In genomic region chr17:31260430-31260829, GRCm38 (mm10) we compare ENCODE assay signal across 13 mouse cellular contexts. TPM values are rescaled to one million over a fixed set of nuclear protein-coding genes. Genes with fewer than 3 reads are reported as not detected.
DNase-seq lines count a peak whose midpoint lies in the region; ATAC-seq and TF ChIP-seq lines count a peak whose summit lies in the region.
"Had no signal": no experiment of that assay in that cellular context is flagged by ENCODE, and none has a peak within 500 bp of the region (broad histone marks: within the 10 kb centered on the region; RNA-seq: fewer than 3 reads in every experiment).

No protein-coding gene starts in this region.

- H3K4me2 ChIP-seq in lung, postnatal 0 days (replicated peaks; ENCODE audit: low read depth, low read length) = no peak overlapping the region
- H3K4me2 ChIP-seq in stomach, postnatal 0 days (replicated peaks; ENCODE audit: low read depth) = no peak overlapping the region
- H3K4me2 ChIP-seq in forebrain, embryonic 11.5 days (ENCODE audit: low read depth, low read length, severe bottlenecking) = no peak overlapping the region
- H3K4me2 ChIP-seq: limb, embryonic 13.5 days; neural tube, embryonic 12.5 days had no signal

- peak; percentile 49 for DNase-seq in lung, postnatal 10 days
- no peak for DNase-seq in lung, postnatal 0 days (ENCODE audit: low spot score)
- peak; percentile 54 for DNase-seq in heart, postnatal 25 days (ENCODE audit: low spot score)
- DNase-seq in stomach, postnatal 0 days (ENCODE audit: low spot score) = peak; percentile 48
- no peak for DNase-seq in neural tube, embryonic 10.5 days (ENCODE audit: extremely low spot score, low spot score)
- no peak for DNase-seq in forebrain, embryonic 11.5 days (ENCODE audit: low spot score)
- DNase-seq in ovary, adult 18-20 months (ENCODE audit: low spot score) = no peak

- no peaks in the 10 kb centered on the region for H3K27me3 ChIP-seq in lung, postnatal 0 days (replicated peaks; ENCODE audit: insufficient read depth, low read length)
- H3K27me3 ChIP-seq in stomach, postnatal 0 days (ENCODE audit: control insufficient read depth, insufficient read depth, low read length) = no peaks in the 10 kb centered on the region
- no peaks in the 10 kb centered on the region for H3K27me3 ChIP-seq in forebrain, embryonic 11.5 days (ENCODE audit: control insufficient read depth, insufficient read depth, low read length)
- H3K27me3 ChIP-seq: limb, embryonic 13.5 days; neural tube, embryonic 12.5 days had no signal

- TF ChIP-seq EP300 in lung, postnatal 0 days (IDR thresholded peaks at IDR 0.05) = no peak
- TF ChIP-seq EP300 in stomach, postnatal 0 days (optimal IDR thresholded peaks at IDR 0.05) = no peak

- no peaks in the 10 kb centered on the region for H3K36me3 ChIP-seq in lung, postnatal 0 days (ENCODE audit: insufficient read depth, low read length)
- H3K36me3 ChIP-seq in stomach, postnatal 0 days (ENCODE audit: control insufficient read depth, insufficient read depth, low read length) = no peaks in the 10 kb centered on the region
- no peaks in the 10 kb centered on the region for H3K36me3 ChIP-seq in forebrain, embryonic 11.5 days (ENCODE audit: control insufficient read depth, insufficient read depth, low read length)
- H3K36me3 ChIP-seq: forebrain, embryonic 10.5 days; limb, embryonic 13.5 days; neural tube, embryonic 12.5 days had no signal

- H3K4me1 ChIP-seq in lung, postnatal 0 days (ENCODE audit: insufficient read depth, low read depth, low read length) = no peaks in the 10 kb centered on the region
- H3K4me1 ChIP-seq in brown adipose tissue, adult 24 weeks (ENCODE audit: control insufficient read depth, insufficient read depth, insufficient read length, low read length) = 0 out of 2 replicates have a peak, but pooled peaks cover 3% of the 10 kb centered on the region
- no peaks in the 10 kb centered on the region for H3K4me1 ChIP-seq in stomach, postnatal 0 days (replicated peaks; ENCODE audit: control insufficient read depth, insufficient read depth)
- 0 out of 2 replicates have a peak, but pooled peaks cover 1% of the 10 kb centered on the region for H3K4me1 ChIP-seq in forebrain, embryonic 11.5 days (replicated peaks; ENCODE audit: control insufficient read depth, insufficient read depth, low read length)

- H3K9ac ChIP-seq in lung, postnatal 0 days (replicated peaks; ENCODE audit: low read depth) = no peak overlapping the region
- no peak overlapping the region for H3K9ac ChIP-seq in stomach, postnatal 0 days (ENCODE audit: low read length)
- H3K9ac ChIP-seq in forebrain, embryonic 11.5 days (ENCODE audit: low read length) = no peak overlapping the region
- H3K9ac ChIP-seq: limb, embryonic 13.5 days; neural tube, embryonic 12.5 days had no signal

- H3K4me3 ChIP-seq in lung, postnatal 0 days (ENCODE audit: low read depth, low read length) = no peak overlapping the region
- H3K4me3 ChIP-seq in brown adipose tissue, adult 24 weeks (ENCODE audit: insufficient read depth, low read depth, low read length) = no peak overlapping the region
- H3K4me3 ChIP-seq in stomach, postnatal 0 days (ENCODE audit: low read depth, low read length) = no peak overlapping the region
- H3K4me3 ChIP-seq in forebrain, embryonic 11.5 days (ENCODE audit: low read depth, low read length) = no peak overlapping the region
- H3K4me3 ChIP-seq: forebrain, embryonic 10.5 days; limb, embryonic 13.5 days; megakaryocyte, embryonic 14.5 days; neural tube, embryonic 12.5 days had no signal

- WGBS in lung, postnatal 0 days = 75% methylated on average over 7 of the region's 7 CpGs
- 66% methylated on average over 7 of the region's 7 CpGs for WGBS in stomach, postnatal 0 days
- 90% methylated on average over 7 of the region's 7 CpGs for WGBS in forebrain, embryonic 11.5 days

- H3K9me3 ChIP-seq in lung, postnatal 0 days (ENCODE audit: low read length) = no peaks in the 10 kb centered on the region
- H3K9me3 ChIP-seq in stomach, postnatal 0 days (ENCODE audit: control insufficient read depth, low read length) = no peaks in the 10 kb centered on the region
- H3K9me3 ChIP-seq in forebrain, embryonic 11.5 days (ENCODE audit: control insufficient read depth, low read length) = no peaks in the 10 kb centered on the region
- H3K9me3 ChIP-seq: forebrain, embryonic 10.5 days; limb, embryonic 13.5 days; megakaryocyte, embryonic 14.5 days; neural tube, embryonic 12.5 days had no signal

- intact Hi-C loops in heart, postnatal 25 days (cut with DNase I) = loop anchor here (2.0 kb wide), 1 partner anchor 22 kb away; no protein-coding TSS in a partner anchor

- no peak for TF ChIP-seq CTCF in lung, postnatal 0 days (IDR thresholded peaks at IDR 0.05)
- TF ChIP-seq CTCF in stomach, postnatal 0 days (IDR thresholded peaks at IDR 0.05; ENCODE audit: low read depth) = no peak

- no peak overlapping the region for H3K27ac ChIP-seq in lung, postnatal 0 days (ENCODE audit: low read length)
- 0 out of 2 replicates have a peak overlapping the region, but pooled peaks have one; percentile 41 for H3K27ac ChIP-seq in brown adipose tissue, adult 24 weeks (replicated peaks; ENCODE audit: low read depth, low read length)
- H3K27ac ChIP-seq in stomach, postnatal 0 days (replicated peaks) = no peak overlapping the region
- no peak overlapping the region for H3K27ac ChIP-seq in forebrain, embryonic 11.5 days (ENCODE audit: low read depth, low read length)
- H3K27ac ChIP-seq: forebrain, embryonic 10.5 days; limb, embryonic 13.5 days; neural tube, embryonic 12.5 days had no signal

- no peak for ATAC-seq in lung, postnatal 0 days
- no peak for ATAC-seq in stomach, postnatal 0 days (ENCODE audit: low FRiP score, low TSS enrichment)
- ATAC-seq in forebrain, embryonic 11.5 days (replicated peaks; ENCODE audit: low FRiP score) = no peak

RNA-seq across cellular contexts. Expression of gene Rsph1, which starts 16.8 kb away (rescaled TPM):
- 21.4 and 25.2 TPM in 2 replicates for polyA plus RNA-seq in lung, postnatal 0 days (2015; fragmentation: Nextera tagmentation; extraction: Ambion mirVana)
- polyA plus RNA-seq in brown adipose tissue, adult 24 weeks (2012; ENCODE audit: insufficient read depth, insufficient read length, missing spikeins) = 1.1 TPM in 1 of 2 replicates, not detected in the other
- total RNA-seq in heart, postnatal 25 days (2021) = 1 to 10 TPM; 1.7 to 2.1 TPM
- 0.87 and 0.99 TPM in 2 replicates for polyA plus RNA-seq in stomach, postnatal 0 days (2015; fragmentation: Nextera tagmentation; extraction: Ambion mirVana)
- polyA plus RNA-seq in forebrain, embryonic 11.5 days (2014; fragmentation: Nextera tagmentation; extraction: Ambion mirVana) = 2.1 and 2.6 TPM in 2 replicates
- total RNA-seq: common myeloid progenitor, adult 5-6 weeks had no signal

RNA-seq across cellular contexts. Expression of gene Slc37a1, which starts 26.2 kb away (rescaled TPM):
- 25.2 and 33.9 TPM in 2 replicates for polyA plus RNA-seq in lung, postnatal 0 days (2015; fragmentation: Nextera tagmentation; extraction: Ambion mirVana)
- polyA plus RNA-seq in brown adipose tissue, adult 24 weeks (2012; ENCODE audit: insufficient read depth, insufficient read length, missing spikeins) = 2.6 TPM in 1 of 2 replicates, not detected in the other
- total RNA-seq in heart, postnatal 25 days (2021) = 10 to 100 TPM; 10.4 to 13.3 TPM
- 14.7 and 16.6 TPM in 2 replicates for polyA plus RNA-seq in stomach, postnatal 0 days (2015; fragmentation: Nextera tagmentation; extraction: Ambion mirVana)
- 5.8 and 6.0 TPM in 2 replicates for polyA plus RNA-seq in forebrain, embryonic 11.5 days (2014; fragmentation: Nextera tagmentation; extraction: Ambion mirVana)

RNA-seq across cellular contexts. Expression of gene Ubash3a, which starts 52.8 kb away (rescaled TPM):
- 0.11 and 0.38 TPM in 2 replicates for polyA plus RNA-seq in lung, postnatal 0 days (2015; fragmentation: Nextera tagmentation; extraction: Ambion mirVana)
- polyA plus RNA-seq in brown adipose tissue, adult 24 weeks (2012; ENCODE audit: insufficient read depth, insufficient read length, missing spikeins) = not detected in 2 replicates
- total RNA-seq in heart, postnatal 25 days (2021) = not detected
- 0.13 and 0.18 TPM in 2 replicates for polyA plus RNA-seq in stomach, postnatal 0 days (2015; fragmentation: Nextera tagmentation; extraction: Ambion mirVana)
- 0.27 and 0.79 TPM in 2 replicates for polyA plus RNA-seq in forebrain, embryonic 11.5 days (2014; fragmentation: Nextera tagmentation; extraction: Ambion mirVana)

Comparison
In these comparisons a context has a peak if more than half of its experiments do, and no peak if none do; other contexts are left out.
1. DNase-seq: peak in lung, postnatal 10 days (single experiment), heart, postnatal 25 days (single experiment) and stomach, postnatal 0 days (single experiment); none in lung, postnatal 0 days (single experiment), neural tube, embryonic 10.5 days (single experiment), forebrain, embryonic 11.5 days (single experiment) and ovary, adult 18-20 months (single experiment).